Mouse (Mus musculus) forebrain, embryonic 10.5 days (tissue): Measurements from ENCODE around the gene Hecw2. TPM values are rescaled to one million over a fixed set of nuclear protein-coding genes. Genes with fewer than 3 reads are reported as not detected.

Source experiments
- DNase-seq: peaks from one replicate; pipeline ENCODE4 v3.0.0-alpha.2; 2017; ENCODE audit warnings: low spot score; ENCODE audit errors: extremely low spot score
- H3K27ac ChIP-seq: fragments of 300-500 bp; sonication (generic); 2 replicates; pipeline ENCODE4 v1.5.1; 2016; ENCODE audit warnings: mild to moderate bottlenecking
- H3K27me3 ChIP-seq: fragments of 300-500 bp; sonication (generic); 2 replicates; pipeline ENCODE4 v1.6.1; 2016; ENCODE audit warnings: mild to moderate bottlenecking; ENCODE audit not compliant: poor library complexity, severe bottlenecking
- H3K36me3 ChIP-seq: fragments of 300-500 bp; sonication (generic); replicated peaks from 2 replicates; pipeline ENCODE4 v1.6.1; 2016; ENCODE audit warnings: mild to moderate bottlenecking, moderate library complexity
- H3K4me1 ChIP-seq: fragments of 300-500 bp; sonication (generic); 2 replicates; pipeline ENCODE4 v1.6.1; 2016
- H3K4me3 ChIP-seq: fragments of 300-500 bp; sonication (generic); 2 replicates; pipeline ENCODE4 v1.5.1; 2016; ENCODE audit warnings: mild to moderate bottlenecking, moderate library complexity
- H3K9me3 ChIP-seq: fragments of 300-500 bp; sonication (generic); 2 replicates; pipeline ENCODE4 v1.6.1; 2016; ENCODE audit warnings: mild to moderate bottlenecking, moderate library complexity
- WGBS: fragments of 180-500 bp; shearing (Covaris S2); methylation state at CpG from one replicate; pipeline ENCODE4 v1.1.7; 2016; 5-methylcytosine and 5-hydroxymethylcytosine counted together
- polyA plus RNA-seq: library from polyadenylated mRNA; unstranded; fragments of >200 nt; fragmentation: Nextera tagmentation; extraction: Ambion mirVana; gene quantifications from 2 replicates; pipeline ENCODE4 v1.2.1, GENCODE M21; 2016

Gene Hecw2
- polyA plus RNA-seq: 2.6 and 3.2 TPM in 2 replicates

GRCm38 (mm10) chr1:54194954-54195305 lies at the start of gene Hecw2:
Hecw2 (minus strand) TSS chr1:54195168.
- WGBS: under 1% methylated on average over 38 of the region's 38 CpGs

DNA sequence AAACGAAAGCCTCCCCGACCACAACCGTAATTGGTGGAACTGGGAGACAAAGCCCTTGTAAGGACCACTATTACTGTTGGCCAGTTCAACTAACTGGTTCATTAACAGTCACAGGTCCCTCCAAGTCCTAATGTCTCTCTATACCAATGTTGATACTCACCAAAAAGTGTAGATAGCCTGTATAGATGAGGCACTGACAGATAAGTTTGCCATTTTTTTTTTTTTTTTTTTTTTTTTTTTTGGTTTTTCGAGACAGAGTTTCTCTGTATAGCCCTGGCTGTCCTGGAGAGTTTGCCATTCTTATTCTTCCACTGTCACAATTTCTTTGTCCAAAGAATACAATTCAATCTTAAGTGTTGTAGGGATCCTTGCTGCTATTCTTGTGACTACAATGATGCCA lies 47.8 kb upstream of the Hecw2 start:
- DNase-seq: no peak
- no peaks in the 10 kb centered on the region for H3K36me3 ChIP-seq
- no peaks in the 10 kb centered on the region for H3K27me3 ChIP-seq
- 94% methylated on average over 4 of the region's 4 CpGs for WGBS
- H3K4me1 ChIP-seq: no peaks in the 10 kb centered on the region
- no peak overlapping the region for H3K27ac ChIP-seq
- H3K9me3 ChIP-seq: no peaks in the 10 kb centered on the region
- H3K4me3 ChIP-seq: no peak overlapping the region

More at GRCm38 (mm10) chr1:54194954-54195305, at the start of gene Hecw2:
- Histone ChIP-seq H3K4me3 (peak within 1 kb of the TSS; percentile 78), H3K27ac (peak within 1 kb of the TSS; percentile 88), H3K36me3 (no peaks in the 10 kb centered on the region), H3K9me3 (no peaks in the 10 kb centered on the region), H3K27me3 (peaks cover 53% of the 10 kb centered on the region), H3K4me1 (peaks cover 11% of the 10 kb centered on the region)
- DNase-seq: peak; percentile 67

DNA sequence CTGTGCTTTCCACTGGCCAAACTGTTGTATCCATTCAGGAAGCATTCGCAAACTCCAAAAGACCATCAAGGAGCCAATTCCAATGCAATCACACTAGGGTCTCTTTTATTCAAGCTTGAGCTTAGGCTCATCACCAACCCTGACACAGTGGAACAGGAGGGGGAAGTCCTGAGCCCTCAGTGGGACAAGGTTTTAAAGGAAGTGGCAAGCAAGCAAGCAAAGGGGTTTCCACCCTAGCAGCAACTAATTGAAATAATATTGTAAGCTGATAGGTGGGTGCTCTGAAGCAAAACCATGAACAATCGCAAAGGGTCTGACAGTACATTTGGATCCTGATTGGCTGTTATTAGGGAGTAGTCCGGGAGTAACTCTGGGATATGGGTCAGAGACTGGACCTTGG lies 25.3 kb upstream of the Hecw2 start:
- Histone ChIP-seq H3K4me3 (no peak overlapping the region), H3K27ac (no peak overlapping the region), H3K4me1 (no peaks in the 10 kb centered on the region), H3K27me3 (no peaks in the 10 kb centered on the region), H3K36me3 (no peaks in the 10 kb centered on the region), H3K9me3 (no peaks in the 10 kb centered on the region)
- 92% methylated on average over 3 of the region's 3 CpGs for WGBS
- DNase-seq: no peak

- Histone ChIP-seq H3K9me3 (no peaks in the 10 kb centered on the region), H3K4me1 (peaks cover 11% of the 10 kb centered on the region), H3K27ac (peak overlapping the region; percentile 88), H3K27me3 (peaks cover 53% of the 10 kb centered on the region), H3K36me3 (no peaks in the 10 kb centered on the region), H3K4me3 (peak overlapping the region; percentile 78)
- DNase-seq: peak; percentile 68
- under 1% methylated on average over 90 of the region's 104 CpGs for WGBS
Measured at GRCm38 (mm10) chr1:54194183-54194953, 600 bp downstream of the Hecw2 start.

DNA sequence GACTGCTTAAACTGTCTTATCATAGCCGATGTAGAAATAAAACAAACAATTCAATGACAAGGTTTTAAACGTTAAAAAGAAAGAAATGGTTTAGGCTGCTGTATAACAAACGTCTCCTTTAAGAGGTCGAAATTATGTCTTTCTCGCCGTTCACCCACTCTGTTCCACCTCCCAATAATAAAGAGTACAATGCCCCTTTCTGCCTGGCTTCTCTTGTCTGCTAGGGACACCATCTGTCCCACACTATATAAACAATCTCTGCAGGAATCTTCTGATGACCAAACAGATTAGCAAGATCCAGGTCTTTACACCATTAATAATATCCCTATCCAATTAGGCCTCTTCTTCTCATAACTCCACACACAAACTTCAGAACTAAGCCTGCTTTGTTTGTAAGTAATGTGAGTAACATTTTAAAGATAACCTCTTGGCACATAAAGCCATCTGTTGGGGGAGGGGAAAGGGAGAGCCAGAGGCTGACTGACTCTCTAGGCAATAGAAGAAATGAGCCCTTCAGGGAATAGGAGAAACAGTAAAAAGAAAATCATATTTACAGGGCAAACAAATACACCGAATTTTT lies 1.7 kb downstream of the Hecw2 start:
- H3K4me3 ChIP-seq: no peak overlapping the region
- DNase-seq: no peak
- WGBS: 47% methylated on average over 7 of the region's 7 CpGs

GRCm38 (mm10) chr1:54187579-54187978 lies 7.4 kb downstream of the Hecw2 start:
- no peaks in the 10 kb centered on the region for H3K36me3 ChIP-seq
- H3K4me1 ChIP-seq: 0 out of 2 replicates have a peak, but pooled peaks cover 3% of the 10 kb centered on the region
- H3K27ac ChIP-seq: no peak overlapping the region
- no peaks in the 10 kb centered on the region for H3K9me3 ChIP-seq
- no peak overlapping the region for H3K4me3 ChIP-seq
- no peak for DNase-seq
- WGBS: 85% methylated on average over 4 of the region's 4 CpGs
- H3K27me3 ChIP-seq: peaks cover 16% of the 10 kb centered on the region

More for the DNA sequence above, 1.7 kb downstream of the Hecw2 start:
- H3K9me3 ChIP-seq: no peaks in the 10 kb centered on the region
- peaks cover 53% of the 10 kb centered on the region for H3K27me3 ChIP-seq
- peaks cover 11% of the 10 kb centered on the region for H3K4me1 ChIP-seq
- no peaks in the 10 kb centered on the region for H3K36me3 ChIP-seq
- H3K27ac ChIP-seq: no peak overlapping the region

DNA sequence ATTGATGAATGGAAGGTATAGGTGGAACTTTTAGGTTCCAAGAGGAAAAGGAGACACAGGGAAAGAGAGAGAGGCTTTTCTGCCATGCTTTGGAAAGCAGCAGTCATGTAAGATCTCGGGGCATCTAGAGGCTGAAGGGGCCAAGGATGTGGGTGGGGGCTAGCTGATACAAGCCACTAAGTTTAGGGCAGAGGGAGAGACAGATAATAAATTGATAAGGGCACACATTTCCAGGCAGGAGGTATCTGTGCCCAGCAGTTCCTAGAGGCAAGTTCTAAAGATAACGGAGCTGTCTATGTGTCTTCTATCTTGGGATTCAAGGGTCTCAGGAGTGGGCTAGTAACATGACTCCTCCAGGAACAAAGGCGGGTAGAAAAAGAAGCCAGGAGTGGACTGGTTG lies 8.6 kb downstream of the Hecw2 start:
- no peaks in the 10 kb centered on the region for H3K9me3 ChIP-seq
- DNase-seq: no peak
- H3K27ac ChIP-seq: no peak overlapping the region
- 56% methylated on average over 3 of the region's 3 CpGs for WGBS
- H3K27me3 ChIP-seq: peaks cover 3% of the 10 kb centered on the region; the same call in 1 of the 2 replicates
- H3K36me3 ChIP-seq: no peaks in the 10 kb centered on the region
- 0 out of 2 replicates have a peak, but pooled peaks cover 3% of the 10 kb centered on the region for H3K4me1 ChIP-seq
- H3K4me3 ChIP-seq: no peak overlapping the region

DNA sequence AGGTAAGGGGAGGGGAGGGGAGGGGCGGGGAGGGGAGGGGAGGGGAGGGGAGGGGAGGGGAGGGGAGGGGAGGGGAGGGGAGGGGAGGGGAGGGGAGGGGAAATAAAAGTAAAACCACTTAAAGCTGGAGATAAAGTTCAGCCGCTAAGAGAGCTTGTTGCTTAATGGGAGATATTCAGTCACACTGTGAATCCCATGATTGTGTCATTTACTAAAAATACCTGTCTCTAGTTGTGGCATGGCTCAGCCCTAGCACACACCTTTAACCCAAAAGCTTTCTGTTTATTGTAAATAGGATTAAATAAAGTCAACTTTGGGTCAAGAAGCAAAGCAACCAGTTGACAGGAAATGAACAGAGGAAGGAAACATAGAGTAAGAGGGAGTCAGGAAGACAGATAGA lies 14.3 kb downstream of the Hecw2 start:
- no peak for DNase-seq
- Histone ChIP-seq H3K27ac (no peak overlapping the region), H3K27me3 (no peaks in the 10 kb centered on the region), H3K9me3 (no peaks in the 10 kb centered on the region), H3K4me1 (no peaks in the 10 kb centered on the region), H3K36me3 (no peaks in the 10 kb centered on the region), H3K4me3 (no peak overlapping the region)
- WGBS: 94% methylated on average over 1 of the region's 2 CpGs

- DNase-seq: no peak
- no peaks in the 10 kb centered on the region for H3K4me1 ChIP-seq
- H3K9me3 ChIP-seq: no peaks in the 10 kb centered on the region
- no peak overlapping the region for H3K27ac ChIP-seq
- H3K27me3 ChIP-seq: no peaks in the 10 kb centered on the region
- no peak overlapping the region for H3K4me3 ChIP-seq
- H3K36me3 ChIP-seq: no peaks in the 10 kb centered on the region
- WGBS: 93% methylated on average over 7 of the region's 7 CpGs
Measured at GRCm38 (mm10) chr1:54179179-54179578, 15.8 kb downstream of the Hecw2 start.

GRCm38 (mm10) chr1:54176592-54176991 lies 18.4 kb downstream of the Hecw2 start:
- no peaks in the 10 kb centered on the region for H3K36me3 ChIP-seq
- no peak for DNase-seq
- H3K27ac ChIP-seq: no peak overlapping the region
- H3K27me3 ChIP-seq: no peaks in the 10 kb centered on the region
- H3K4me3 ChIP-seq: no peak overlapping the region
- no peaks in the 10 kb centered on the region for H3K4me1 ChIP-seq
- 93% methylated on average over 2 of the region's 2 CpGs for WGBS
- no peaks in the 10 kb centered on the region for H3K9me3 ChIP-seq

DNA sequence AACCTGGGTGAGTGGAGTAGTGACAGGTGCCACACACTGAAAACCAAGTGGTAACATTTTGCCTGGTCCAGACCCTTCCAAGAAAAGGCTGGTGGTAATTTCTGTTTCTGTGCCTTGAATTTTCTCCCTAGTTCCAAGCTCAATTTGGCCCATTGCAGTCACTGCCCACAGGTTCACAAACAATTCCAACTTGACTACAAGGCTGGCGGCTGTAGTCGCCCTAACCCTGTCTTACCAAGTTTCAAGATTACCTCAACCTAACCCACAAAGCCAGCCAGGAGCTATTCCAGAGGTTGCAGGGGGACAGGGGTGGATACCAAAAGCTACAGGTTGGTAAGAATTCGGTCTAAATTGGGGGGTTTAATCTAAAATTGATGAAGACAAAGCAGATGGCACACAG lies 27.0 kb downstream of the Hecw2 start:
- Histone ChIP-seq H3K9me3 (no peaks in the 10 kb centered on the region), H3K36me3 (no peaks in the 10 kb centered on the region), H3K27me3 (no peaks in the 10 kb centered on the region), H3K4me3 (no peak overlapping the region), H3K4me1 (no peaks in the 10 kb centered on the region), H3K27ac (no peak overlapping the region)
- DNase-seq: no peak
- 93% methylated on average over 3 of the region's 3 CpGs for WGBS

DNA sequence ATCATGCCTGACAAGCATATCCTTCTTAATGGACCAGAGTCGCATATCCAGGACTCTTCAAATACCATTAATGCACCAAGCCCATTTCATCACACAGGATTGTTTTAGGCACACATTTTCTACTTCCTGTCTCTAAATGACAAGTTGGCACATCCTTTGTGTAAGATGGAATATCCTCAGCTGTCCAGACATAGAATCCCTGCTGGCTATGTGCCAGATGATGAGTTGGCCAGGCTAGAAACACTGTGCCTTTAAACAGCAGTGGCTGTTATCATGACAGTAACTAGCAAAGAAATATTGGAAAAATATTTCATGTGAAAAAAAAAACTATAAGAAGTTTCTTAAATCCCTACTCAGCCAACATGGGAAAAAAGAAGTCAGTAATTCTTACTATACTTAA lies 35.4 kb downstream of the Hecw2 start:
- Histone ChIP-seq H3K4me1 (no peaks in the 10 kb centered on the region), H3K4me3 (no peak overlapping the region), H3K27ac (no peak overlapping the region), H3K9me3 (no peaks in the 10 kb centered on the region), H3K27me3 (no peaks in the 10 kb centered on the region), H3K36me3 (no peaks in the 10 kb centered on the region)
- DNase-seq: no peak
- 89% methylated on average over 1 of the region's 1 CpGs for WGBS

DNA sequence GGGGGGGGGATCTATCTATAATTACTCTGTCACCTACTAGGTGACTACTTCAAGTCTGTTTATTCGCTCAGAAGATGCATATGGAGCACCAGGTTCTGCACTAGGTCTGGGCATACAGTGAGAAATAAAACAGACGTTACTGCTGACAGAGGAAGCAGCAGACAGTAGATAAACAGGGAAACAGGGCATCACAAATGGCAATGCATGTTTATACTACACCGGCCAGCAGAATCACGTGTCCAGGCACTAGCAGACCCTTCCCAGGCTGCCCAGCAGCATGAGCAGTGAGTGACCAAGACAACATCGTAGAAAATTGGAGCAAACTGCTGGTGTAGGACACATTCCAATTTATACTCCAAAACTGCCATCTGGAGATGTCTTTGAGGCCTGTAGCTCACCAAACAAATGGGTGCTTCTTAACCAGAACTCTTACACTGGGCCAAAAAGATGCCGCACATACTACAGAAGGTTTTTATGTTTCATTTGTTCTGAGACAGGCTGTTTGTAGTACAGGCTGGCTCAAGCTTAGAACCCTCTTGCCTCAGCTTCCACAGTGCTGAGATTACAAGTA lies 41.7 kb downstream of the Hecw2 start:
- H3K4me1 ChIP-seq: no peaks in the 10 kb centered on the region
- WGBS: 92% methylated on average over 6 of the region's 6 CpGs
- H3K36me3 ChIP-seq: no peaks in the 10 kb centered on the region
- H3K9me3 ChIP-seq: no peaks in the 10 kb centered on the region; the same call in 1 of the 2 replicates
- no peaks in the 10 kb centered on the region for H3K27me3 ChIP-seq
- H3K27ac ChIP-seq: no peak overlapping the region
- no peak overlapping the region for H3K4me3 ChIP-seq
- no peak for DNase-seq
